Mouse (Mus musculus): ENCODE measurements at regions not wholly inside any gene's neighbourhood (a gene's known extent, or its start where the extent isn't known, plus 50 kb on each side); places are given as distances from the start of the nearest gene placed in this dataset.

DNA sequence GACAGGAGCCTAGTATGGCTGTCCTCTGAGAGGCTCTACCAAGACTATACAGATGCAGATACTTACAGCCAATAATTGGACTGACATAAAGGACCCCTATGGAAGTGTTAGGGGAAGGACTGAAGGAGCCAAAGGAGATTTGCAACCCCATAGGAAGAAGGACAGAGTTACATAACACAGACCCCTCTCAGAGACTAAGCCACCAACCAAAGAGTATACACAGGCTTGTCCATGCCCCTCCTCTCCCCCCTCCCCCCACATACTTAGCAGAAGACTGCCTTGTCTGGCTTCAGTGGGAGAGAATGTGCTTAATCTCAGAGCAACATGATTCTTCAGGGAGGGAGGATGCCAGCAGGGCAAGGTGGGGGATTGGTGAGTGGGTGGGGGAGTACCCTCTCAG is 426.4 kb downstream of the Ttll7 start:
- intact Hi-C loops (cut with DNase I) = no loop called here
- TF ChIP-seq CTCF (IDR thresholded peaks at IDR 0.05) = no peak
- no peak overlapping the region for H3K27ac ChIP-seq
- no peak overlapping the region for H3K4me3 ChIP-seq
- no peak for DNase-seq

- no peak for DNase-seq
- TF ChIP-seq CTCF (IDR thresholded peaks at IDR 0.05) = no peak
- Histone ChIP-seq H3K27ac (no peak overlapping the region), H3K4me3 (no peak overlapping the region)
- intact Hi-C loops (cut with DNase I) = no loop called here
These were observed 431.6 kb downstream of the Ttll7 start for GRCm38 (mm10) chr3:147283724-147284123.

DNA sequence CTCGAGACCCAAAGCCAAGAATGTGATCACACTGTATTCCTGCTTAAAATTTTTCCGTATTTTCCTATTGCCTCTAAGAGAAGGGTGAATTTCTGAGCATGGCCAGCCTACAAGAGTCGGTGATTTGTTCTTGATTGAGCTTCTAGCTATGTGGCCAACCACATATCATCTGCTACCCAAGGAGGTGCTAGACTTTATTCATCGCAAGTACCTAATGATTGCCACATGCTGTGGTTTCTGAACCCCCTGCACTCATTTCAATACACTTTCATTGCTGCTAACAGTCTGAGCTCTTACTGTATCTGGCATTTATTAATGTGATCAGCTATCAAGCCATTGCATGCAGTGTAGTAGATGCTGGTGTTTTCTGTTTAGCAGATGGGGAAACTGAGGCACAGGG is 432.2 kb downstream of the Ttll7 start:
- intact Hi-C loops (cut with DNase I) = no loop called here
- no peak for TF ChIP-seq CTCF (IDR thresholded peaks at IDR 0.05)
- Histone ChIP-seq H3K27ac (no peak overlapping the region), H3K4me3 (no peak overlapping the region)
- no peak for DNase-seq

DNA sequence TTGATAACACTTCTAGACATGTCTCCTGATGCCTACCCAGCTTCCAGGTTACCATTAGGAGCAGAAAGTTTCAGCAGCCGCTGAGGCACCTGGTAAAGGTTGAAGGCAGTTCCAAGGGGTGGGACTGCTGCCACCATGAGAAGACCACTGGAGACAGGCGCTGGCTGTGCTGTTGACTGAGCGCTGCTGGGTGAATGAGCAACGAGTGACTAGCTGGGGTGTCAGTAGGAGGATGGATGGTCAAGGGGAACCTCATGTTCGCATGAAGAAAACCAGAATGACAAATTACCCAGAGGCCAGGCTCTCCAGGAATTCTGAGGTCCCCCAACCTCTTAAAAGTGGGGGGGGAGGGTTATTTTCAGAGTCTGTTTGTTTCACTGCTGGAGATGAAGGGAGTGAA is 433.3 kb downstream of the Ttll7 start:
- Histone ChIP-seq H3K4me3 (no peak overlapping the region), H3K27ac (no peak overlapping the region)
- no peak for TF ChIP-seq CTCF (IDR thresholded peaks at IDR 0.05)
- DNase-seq = no peak
- intact Hi-C loops (cut with DNase I) = no loop called here

GRCm38 (mm10) chr3:147287503-147287902 is 435.3 kb downstream of the Ttll7 start:
- intact Hi-C loops (cut with DNase I) = no loop called here
- DNase-seq = no peak
- H3K27ac ChIP-seq = no peak overlapping the region
- TF ChIP-seq CTCF (IDR thresholded peaks at IDR 0.05) = no peak
- H3K4me3 ChIP-seq = no peak overlapping the region

DNA sequence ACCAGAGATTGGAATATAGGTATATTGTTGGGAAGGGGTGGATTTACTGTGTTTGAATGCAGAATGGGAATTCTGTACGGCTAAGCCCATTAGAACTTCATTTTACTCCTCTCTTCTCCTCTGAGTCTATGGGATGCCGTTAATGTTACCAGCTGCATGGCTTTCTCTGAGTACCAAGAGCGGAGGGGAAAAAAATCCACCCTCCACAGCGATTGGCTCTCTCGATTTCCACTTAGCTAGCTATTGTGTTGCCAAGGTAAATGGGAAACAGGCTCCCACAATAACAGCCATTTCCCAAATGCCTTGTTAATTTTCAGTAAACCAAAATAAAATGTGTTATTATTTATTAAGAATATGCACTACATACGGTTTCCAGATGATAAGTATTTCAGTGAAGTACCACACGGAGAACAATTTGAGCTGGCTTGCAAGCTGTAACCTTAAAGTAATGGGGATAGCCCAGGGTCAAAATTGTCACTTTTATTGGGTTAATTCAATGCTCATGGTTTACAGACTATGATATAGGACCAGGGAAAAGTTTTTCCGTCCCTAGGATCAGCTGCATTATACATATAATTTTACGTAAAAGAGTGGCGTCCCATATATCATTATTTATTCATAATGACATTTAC is 439.6 kb downstream of the Ttll7 start:
- DNase-seq = no peak
- no peak overlapping the region for H3K4me3 ChIP-seq
- intact Hi-C loops (cut with DNase I) = no loop called here
- TF ChIP-seq CTCF (IDR thresholded peaks at IDR 0.05) = no peak
- no peak overlapping the region for H3K27ac ChIP-seq

- no peak for DNase-seq
- Histone ChIP-seq H3K4me3 (no peak overlapping the region), H3K27ac (peak overlapping the region; percentile 35; the same call in 1 of the 2 replicates)
- no peak for TF ChIP-seq CTCF (IDR thresholded peaks at IDR 0.05)
- intact Hi-C loops (cut with DNase I) = no loop called here
These were observed 445.9 kb downstream of the Ttll7 start for GRCm38 (mm10) chr3:147298065-147298464.

GRCm38 (mm10) chr3:147325522-147325921 is 473.4 kb downstream of the Ttll7 start:
- intact Hi-C loops (cut with DNase I) = no loop called here
- no peak for TF ChIP-seq CTCF (IDR thresholded peaks at IDR 0.05)
- Histone ChIP-seq H3K4me3 (no peak overlapping the region), H3K27ac (no peak overlapping the region)
- DNase-seq = no peak

DNA sequence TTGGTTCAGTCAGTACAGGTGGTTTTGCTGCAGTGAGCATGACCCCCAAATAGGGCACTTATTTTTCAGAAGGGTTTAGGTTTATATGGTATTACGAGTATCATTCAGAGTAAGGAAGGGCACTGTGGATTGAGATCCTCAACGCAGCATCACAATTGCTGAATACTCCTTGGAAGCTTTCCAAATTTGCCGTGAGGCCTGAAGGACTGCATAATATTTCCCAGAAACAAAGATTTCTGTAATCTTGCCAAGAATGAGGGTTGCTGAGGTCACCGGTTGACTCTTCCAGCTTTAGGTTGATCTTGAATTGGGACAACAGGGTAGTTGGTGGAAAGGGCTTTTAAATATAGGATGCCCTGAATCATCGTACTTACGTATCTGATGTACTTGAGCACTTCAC is 482.1 kb downstream of the Ttll7 start:
- intact Hi-C loops (cut with DNase I) = no loop called here
- H3K4me3 ChIP-seq = no peak overlapping the region
- no peak for DNase-seq
- TF ChIP-seq CTCF (IDR thresholded peaks at IDR 0.05) = no peak
- H3K27ac ChIP-seq = no peak overlapping the region

- no peak for TF ChIP-seq CTCF (IDR thresholded peaks at IDR 0.05)
- H3K4me3 ChIP-seq = no peak overlapping the region
- H3K27ac ChIP-seq = no peak overlapping the region
- no peak for DNase-seq
- intact Hi-C loops (cut with DNase I) = no loop called here
These were observed 483.1 kb downstream of the Ttll7 start for GRCm38 (mm10) chr3:147335286-147335685.

GRCm38 (mm10) chr3:147339427-147339826 is 487.3 kb downstream of the Ttll7 start:
- DNase-seq = no peak
- Histone ChIP-seq H3K4me3 (no peak overlapping the region), H3K27ac (no peak overlapping the region)
- no peak for TF ChIP-seq CTCF (IDR thresholded peaks at IDR 0.05)
- intact Hi-C loops (cut with DNase I) = no loop called here

DNA sequence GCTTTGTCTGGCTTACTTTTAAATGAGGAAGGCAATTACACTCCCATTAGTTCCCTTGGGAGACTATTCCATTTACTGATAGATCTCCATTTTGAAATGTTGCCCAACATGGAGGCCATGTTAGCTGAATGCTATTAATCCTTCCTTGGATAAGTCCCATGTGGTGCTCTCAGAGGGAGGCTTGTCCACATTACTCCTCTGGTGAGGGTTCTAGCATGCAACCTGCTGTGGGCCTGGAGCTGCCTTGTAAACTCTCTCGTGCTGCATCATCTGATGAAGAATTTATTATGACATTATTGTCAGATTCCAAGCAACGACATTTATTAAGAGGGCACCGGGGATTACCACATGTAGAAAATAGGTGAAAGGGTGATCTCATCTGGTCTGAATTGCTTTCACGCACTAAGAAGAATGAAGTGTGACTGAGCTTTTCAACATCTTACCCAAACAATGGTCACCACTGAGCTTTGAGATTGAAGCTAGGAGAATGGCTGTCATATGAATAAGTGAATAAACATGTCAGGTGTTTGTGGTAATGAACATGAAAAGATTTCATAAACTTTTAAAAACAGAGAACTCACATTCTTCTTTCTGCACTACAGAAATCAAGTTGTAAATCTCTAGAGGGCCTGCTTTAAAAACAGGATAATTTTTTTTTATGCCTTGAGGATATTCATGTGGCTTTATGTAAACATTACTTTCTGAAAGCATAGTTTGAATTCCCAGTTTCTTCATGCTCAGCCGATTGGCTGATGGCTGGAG is 495.3 kb downstream of the Ttll7 start:
- no peak for TF ChIP-seq CTCF (IDR thresholded peaks at IDR 0.05)
- DNase-seq = no peak
- Histone ChIP-seq H3K4me3 (no peak overlapping the region), H3K27ac (no peak overlapping the region)
- intact Hi-C loops (cut with DNase I) = no loop called here

DNA sequence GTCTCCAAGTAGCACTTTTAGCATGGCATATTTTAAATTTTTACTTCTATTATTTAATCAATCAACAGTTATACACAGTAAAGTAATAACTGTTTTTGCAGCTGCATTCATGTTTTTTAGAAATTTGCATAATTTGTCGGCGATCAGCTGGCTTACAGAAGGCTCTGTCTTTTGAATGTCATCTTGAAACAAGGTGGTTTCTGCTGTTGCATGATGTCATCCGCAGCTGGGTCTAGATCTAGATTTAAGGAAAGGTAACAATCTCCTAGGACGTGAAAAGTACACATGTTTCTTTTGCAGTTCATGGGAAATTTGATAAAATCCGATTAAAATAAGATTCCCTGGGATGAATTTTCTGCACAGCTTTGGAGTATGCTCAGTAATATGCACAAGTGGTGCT is 534.9 kb downstream of the Ttll7 start:
- intact Hi-C loops (cut with DNase I) = no loop called here
- DNase-seq = no peak
- no peak for TF ChIP-seq CTCF (IDR thresholded peaks at IDR 0.05)
- Histone ChIP-seq H3K4me3 (no peak overlapping the region), H3K27ac (no peak overlapping the region)

DNA sequence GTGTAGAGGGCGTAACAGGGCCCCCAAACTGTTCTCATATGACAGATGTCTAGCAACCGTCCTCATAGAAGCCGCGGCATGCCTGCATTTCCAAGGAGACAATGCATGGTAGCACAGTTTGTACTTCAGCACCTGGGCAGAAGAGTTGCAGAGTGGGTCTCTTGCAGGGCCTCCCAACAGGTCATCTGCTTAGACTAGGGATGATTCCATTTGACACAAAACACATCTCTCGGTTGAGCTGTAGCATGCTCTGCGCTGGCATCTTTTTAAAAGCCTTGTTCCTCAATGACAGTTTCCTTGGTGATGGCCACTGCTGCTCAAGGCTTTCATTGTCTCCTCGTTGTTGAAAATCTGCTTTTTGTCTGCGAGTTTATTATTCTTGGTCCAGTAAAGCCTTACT is 546.1 kb downstream of the Ttll7 start:
- no peak overlapping the region for H3K27ac ChIP-seq
- no peak for TF ChIP-seq CTCF (IDR thresholded peaks at IDR 0.05)
- intact Hi-C loops (cut with DNase I) = no loop called here
- no peak overlapping the region for H3K4me3 ChIP-seq
- DNase-seq = no peak
